ENCODE assay signal across 9 mouse cellular contexts in the genomic region with DNA sequence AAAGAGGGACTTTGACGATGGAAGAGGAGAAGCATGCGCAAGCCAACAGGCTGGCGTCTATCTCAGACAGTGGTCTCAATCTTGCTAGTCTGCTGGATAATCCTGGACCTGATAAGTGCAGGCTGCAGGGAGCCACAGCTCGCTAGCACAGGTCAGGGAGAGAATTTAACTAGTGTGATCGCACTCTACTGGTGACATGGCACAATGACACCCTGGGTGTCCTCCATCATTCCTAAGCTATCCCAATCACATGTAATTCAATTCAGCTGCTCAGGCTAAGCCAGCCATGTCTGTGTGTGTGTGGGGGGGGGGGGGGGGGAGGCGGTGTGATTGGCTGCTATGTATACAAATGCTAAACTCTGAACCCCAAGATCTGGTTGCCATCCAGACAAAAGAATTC. TPM values are rescaled to one million over a fixed set of nuclear protein-coding genes. Genes with fewer than 3 reads are reported as not detected.
DNase-seq lines count a peak whose midpoint lies in the region; ATAC-seq lines count a peak whose summit lies in the region.
"Had no signal": no experiment of that assay in that cellular context is flagged by ENCODE, and none has a peak within 500 bp of the region (broad histone marks: within the 10 kb centered on the region; RNA-seq: fewer than 3 reads in every experiment).

No protein-coding gene starts in this region.

- no peaks in the 10 kb centered on the region; the same call in 1 of the 2 replicates for H3K27me3 ChIP-seq in forebrain, embryonic 13.5 days
- H3K27me3 ChIP-seq in midbrain, embryonic 11.5 days (ENCODE audit: control insufficient read depth, insufficient read depth, low read length) = no peaks in the 10 kb centered on the region

- peak; percentile 70; the same call in 1 of the 2 replicates for ATAC-seq in cerebellum, adult (ENCODE audit: insufficient number of reproducible peaks, low FRiP score, low TSS enrichment)
- peak; percentile 69; the same call in 1 of the 2 replicates for ATAC-seq in forebrain, embryonic 13.5 days
- ATAC-seq in midbrain, embryonic 11.5 days (ENCODE audit: low FRiP score) = peak; percentile 70

- no peak overlapping the region for H3K9ac ChIP-seq in forebrain, embryonic 13.5 days
- no peak overlapping the region for H3K9ac ChIP-seq in midbrain, embryonic 11.5 days (ENCODE audit: low read length)

- no peaks in the 10 kb centered on the region for H3K36me3 ChIP-seq in forebrain, embryonic 13.5 days (ENCODE audit: poor library complexity, severe bottlenecking)
- no peaks in the 10 kb centered on the region for H3K36me3 ChIP-seq in midbrain, embryonic 11.5 days (ENCODE audit: control insufficient read depth, insufficient read depth, low read length)

- WGBS in forebrain, embryonic 13.5 days = 8% methylated on average over 5 of the region's 6 CpGs
- WGBS in midbrain, embryonic 11.5 days = 8% methylated on average over 6 of the region's 6 CpGs

- peaks cover 8% of the 10 kb centered on the region for H3K4me1 ChIP-seq in forebrain, embryonic 13.5 days
- no peaks in the 10 kb centered on the region for H3K4me1 ChIP-seq in midbrain, embryonic 11.5 days (ENCODE audit: control insufficient read depth, insufficient read depth, low read length)

- no peak overlapping the region for H3K4me2 ChIP-seq in forebrain, embryonic 13.5 days
- no peak overlapping the region for H3K4me2 ChIP-seq in midbrain, embryonic 11.5 days

- H3K9me3 ChIP-seq in forebrain, embryonic 13.5 days (replicated peaks) = no peaks in the 10 kb centered on the region
- 0 out of 2 replicates have a peak, but pooled peaks cover 3% of the 10 kb centered on the region for H3K9me3 ChIP-seq in midbrain, embryonic 11.5 days (ENCODE audit: control insufficient read depth, low read length)

- peak; percentile 37 to 48 for DNase-seq in right cerebral cortex, postnatal 10 days (ENCODE audit: low spot score in 2 of 2)
- DNase-seq in right cerebral cortex, postnatal 25 days = no peak
- DNase-seq in kidney, postnatal 36 days = peak; percentile 26 to 61
- peak; percentile 84 for DNase-seq in midbrain, embryonic 11.5 days (ENCODE audit: low spot score, missing footprints)
- no peak for DNase-seq in gastrocnemius, postnatal 10 days
- no peak for DNase-seq in urinary bladder, adult 18-20 months (ENCODE audit: low spot score in 2 of 2)

- no peak overlapping the region for H3K27ac ChIP-seq in forebrain, embryonic 13.5 days
- H3K27ac ChIP-seq in midbrain, embryonic 11.5 days (ENCODE audit: low read depth, low read length) = no peak overlapping the region

- no peak overlapping the region for H3K4me3 ChIP-seq in forebrain, embryonic 13.5 days
- H3K4me3 ChIP-seq in midbrain, embryonic 11.5 days (ENCODE audit: low read depth, low read length) = no peak overlapping the region

RNA-seq across cellular contexts. Expression of a gene that starts 6.6 kb away (rescaled TPM):
- polyA plus RNA-seq in forebrain, embryonic 13.5 days (2015; fragmentation: Nextera tagmentation; extraction: Ambion mirVana) = not detected in 2 replicates
- polyA plus RNA-seq in midbrain, embryonic 11.5 days (2014; fragmentation: Nextera tagmentation; extraction: Ambion mirVana) = not detected in 2 replicates
- not detected for total RNA-seq in gastrocnemius, postnatal 10 days (2021)
- polyA plus RNA-seq: frontal cortex, adult 2 months had no signal

RNA-seq across cellular contexts. Expression of a gene that starts 31.3 kb away (rescaled TPM):
- 0.49 and 0.84 TPM in 2 replicates for polyA plus RNA-seq in forebrain, embryonic 13.5 days (2015; fragmentation: Nextera tagmentation; extraction: Ambion mirVana)
- 1.1 and 1.3 TPM in 2 replicates for polyA plus RNA-seq in midbrain, embryonic 11.5 days (2014; fragmentation: Nextera tagmentation; extraction: Ambion mirVana)
- 10 to 100 TPM; 21.4 to 23.3 TPM for total RNA-seq in gastrocnemius, postnatal 10 days (2021)

RNA-seq across cellular contexts. Expression of a gene that starts 46.3 kb away (rescaled TPM):
- 38.7 and 39.0 TPM in 2 replicates for polyA plus RNA-seq in forebrain, embryonic 13.5 days (2015; fragmentation: Nextera tagmentation; extraction: Ambion mirVana)
- polyA plus RNA-seq in midbrain, embryonic 11.5 days (2014; fragmentation: Nextera tagmentation; extraction: Ambion mirVana) = 41.7 and 43.4 TPM in 2 replicates
- 10 to 100 TPM; 16.7 to 18.5 TPM for total RNA-seq in gastrocnemius, postnatal 10 days (2021)

RNA-seq across cellular contexts. Expression of a gene that starts 48.9 kb away (rescaled TPM):
- polyA plus RNA-seq in forebrain, embryonic 13.5 days (2015; fragmentation: Nextera tagmentation; extraction: Ambion mirVana) = 1.4 and 1.6 TPM in 2 replicates
- polyA plus RNA-seq in midbrain, embryonic 11.5 days (2014; fragmentation: Nextera tagmentation; extraction: Ambion mirVana) = 2.7 and 4.3 TPM in 2 replicates
- total RNA-seq in gastrocnemius, postnatal 10 days (2021) = under 1 TPM in 1 of 2 experiments, not detected in 1; 0.29 TPM

Comparison
In these comparisons a context has a peak if more than half of its experiments do, and no peak if none do; other contexts are left out.
1. DNase-seq: peak in right cerebral cortex, postnatal 10 days (2 of 2), kidney, postnatal 36 days (2 of 2) and midbrain, embryonic 11.5 days (single experiment); none in right cerebral cortex, postnatal 25 days (single experiment), gastrocnemius, postnatal 10 days (single experiment) and urinary bladder, adult 18-20 months (0 of 2).
2. Peak in every context shown above with its lines, with median percentiles within 50 percentile points of each other: ATAC-seq.